27 mouse cellular contexts compared by ENCODE assay signal in the genomic region with DNA sequence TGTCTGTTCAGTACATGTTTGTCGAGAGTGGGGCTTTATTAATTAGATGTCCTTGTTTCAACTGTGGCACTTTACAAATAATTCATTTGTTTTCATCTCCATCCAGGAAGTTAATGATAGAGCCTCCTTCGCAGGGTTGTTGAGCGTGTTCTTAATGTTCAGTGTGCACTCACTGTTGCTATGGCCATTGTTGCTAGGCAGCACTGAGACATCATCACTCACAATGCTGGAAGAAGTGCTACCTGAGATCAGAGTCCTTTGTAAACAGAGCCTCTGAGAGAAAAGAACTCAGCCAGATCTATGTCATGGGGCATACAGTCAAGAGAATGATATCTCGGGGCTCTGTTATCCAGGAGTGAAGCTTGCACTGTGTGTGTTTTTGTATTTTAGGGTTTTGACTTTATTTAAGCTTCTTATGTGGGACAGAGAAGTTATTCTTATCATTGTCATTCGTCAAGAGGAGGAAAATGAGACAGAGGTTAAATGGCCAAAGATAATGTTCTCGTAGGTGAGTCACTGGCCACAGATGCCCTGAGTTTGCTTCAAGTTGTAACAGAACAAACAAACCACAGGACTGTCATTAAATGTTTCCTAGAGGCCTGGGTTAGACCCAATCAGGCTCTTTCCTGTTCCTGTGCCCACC. TPM values are rescaled to one million over a fixed set of nuclear protein-coding genes. Genes with fewer than 3 reads are reported as not detected.
DNase-seq lines count a peak whose midpoint lies in the region; ATAC-seq and TF ChIP-seq lines count a peak whose summit lies in the region.
"Had no signal": no experiment of that assay in that cellular context is flagged by ENCODE, and none has a peak within 500 bp of the region (broad histone marks: within the 10 kb centered on the region; RNA-seq: fewer than 3 reads in every experiment).

No protein-coding gene starts in this region.

- DNase-seq in embryonic facial prominence, embryonic 14.5 days (ENCODE audit: low spot score), result no peak
- DNase-seq in embryonic facial prominence, embryonic 10.5 days (ENCODE audit: low spot score), result no peak
- no peak for DNase-seq in hindbrain, embryonic 11.5 days (ENCODE audit: low spot score)
- DNase-seq in 3T3-L1 (ENCODE audit: low read depth, low spot score), result peak; percentile 68
- DNase-seq in hindbrain, postnatal 0 days (ENCODE audit: low spot score), result peak; percentile 32
- DNase-seq in cerebellum, adult 8-10 months, result no peak
- no peak for DNase-seq in left cerebral cortex, postnatal 10 days (ENCODE audit: extremely low spot score in 1 of 2, low spot score in 2 of 2)
- DNase-seq: adrenal gland, postnatal 10 days; cerebellum, adult 9-10 months; gastrocnemius, adult 2 months; heart, adult 18-20 months; kidney, adult 2 months; kidney, postnatal 36 days; layer of hippocampus, adult 9-11 months; liver, embryonic 13.5 days; right cerebral cortex, adult 18-20 months; spleen, adult 18-20 months; thymus, postnatal 14 days had no signal

- TF ChIP-seq CTCF in hindbrain, postnatal 0 days (IDR thresholded peaks at IDR 0.05; ENCODE audit: low read depth), result no peak

- WGBS in embryonic facial prominence, embryonic 14.5 days, result 74% methylated on average over 6 of the region's 6 CpGs
- 80% methylated on average over 6 of the region's 6 CpGs for WGBS in embryonic facial prominence, embryonic 10.5 days
- 51% methylated on average over 6 of the region's 6 CpGs for WGBS in hindbrain, embryonic 15.5 days
- WGBS in hindbrain, embryonic 11.5 days, result 76% methylated on average over 6 of the region's 6 CpGs
- 60% methylated on average over 6 of the region's 6 CpGs for WGBS in hindbrain, postnatal 0 days

- H3K4me3 ChIP-seq in embryonic facial prominence, embryonic 14.5 days (ENCODE audit: low read depth, low read length), result no peak overlapping the region
- no peak overlapping the region for H3K4me3 ChIP-seq in embryonic facial prominence, embryonic 10.5 days
- no peak overlapping the region for H3K4me3 ChIP-seq in hindbrain, embryonic 15.5 days
- no peak overlapping the region for H3K4me3 ChIP-seq in hindbrain, embryonic 11.5 days (ENCODE audit: low read depth, low read length)
- no peak overlapping the region for H3K4me3 ChIP-seq in hindbrain, postnatal 0 days (ENCODE audit: low read length)
- H3K4me3 ChIP-seq: embryonic facial prominence, embryonic 13.5 days; forebrain, embryonic 10.5 days; gastrocnemius, adult 2 months; heart, embryonic 15.5 days; limb, embryonic 12.5 days; liver, embryonic 13.5 days; lung, embryonic 15.5 days; megakaryocyte, embryonic 14.5 days; stomach, embryonic 15.5 days had no signal

- ATAC-seq in embryonic facial prominence, embryonic 14.5 days (ENCODE audit: low read depth), result peak; percentile 10; the same call in 1 of the 2 replicates
- ATAC-seq in hindbrain, embryonic 15.5 days (ENCODE audit: low FRiP score, low read depth), result peak; percentile 57; the same call in 1 of the 2 replicates
- no peak for ATAC-seq in hindbrain, embryonic 11.5 days (ENCODE audit: low FRiP score)
- ATAC-seq in hindbrain, postnatal 0 days, result 0 out of 2 replicates have a peak, but pooled peaks have one; percentile 44

- intact Hi-C loops in left cerebral cortex, postnatal 10 days (cut with DNase I), result loop anchor here (2.0 to 10.0 kb wide), 3 partner anchors 47 to 429 kb away; partner anchors contain the start of gene Acad9

- H3K27ac ChIP-seq in embryonic facial prominence, embryonic 14.5 days (replicated peaks; ENCODE audit: low read depth, low read length), result no peak overlapping the region
- no peak overlapping the region for H3K27ac ChIP-seq in embryonic facial prominence, embryonic 10.5 days (replicated peaks)
- no peak overlapping the region for H3K27ac ChIP-seq in hindbrain, embryonic 15.5 days (replicated peaks)
- H3K27ac ChIP-seq in hindbrain, embryonic 11.5 days (ENCODE audit: low read depth, low read length), result no peak overlapping the region
- H3K27ac ChIP-seq in hindbrain, postnatal 0 days, result no peak overlapping the region
- H3K27ac ChIP-seq: embryonic facial prominence, embryonic 13.5 days; forebrain, embryonic 10.5 days; gastrocnemius, adult 2 months; heart, embryonic 15.5 days; limb, embryonic 12.5 days; liver, embryonic 13.5 days; lung, embryonic 15.5 days; stomach, embryonic 15.5 days had no signal

- no peaks in the 10 kb centered on the region for H3K9me3 ChIP-seq in embryonic facial prominence, embryonic 14.5 days (ENCODE audit: control insufficient read depth, low read length)
- H3K9me3 ChIP-seq in embryonic facial prominence, embryonic 10.5 days, result no peaks in the 10 kb centered on the region
- H3K9me3 ChIP-seq in hindbrain, embryonic 15.5 days, result no peaks in the 10 kb centered on the region
- no peaks in the 10 kb centered on the region for H3K9me3 ChIP-seq in hindbrain, embryonic 11.5 days (ENCODE audit: control insufficient read depth, low read length)
- no peaks in the 10 kb centered on the region for H3K9me3 ChIP-seq in hindbrain, postnatal 0 days (ENCODE audit: low read length)
- H3K9me3 ChIP-seq: embryonic facial prominence, embryonic 13.5 days; forebrain, embryonic 10.5 days; heart, embryonic 15.5 days; limb, embryonic 12.5 days; liver, embryonic 13.5 days; lung, embryonic 15.5 days; stomach, embryonic 15.5 days had no signal

- H3K4me1 ChIP-seq in embryonic facial prominence, embryonic 14.5 days (ENCODE audit: control insufficient read depth, insufficient read depth, low read length), result peaks cover 13% of the 10 kb centered on the region; the same call in 1 of the 2 replicates
- H3K4me1 ChIP-seq in embryonic facial prominence, embryonic 10.5 days, result 0 out of 2 replicates have a peak, but pooled peaks cover 2% of the 10 kb centered on the region
- no peaks in the 10 kb centered on the region; the same call in 1 of the 2 replicates for H3K4me1 ChIP-seq in hindbrain, embryonic 15.5 days (replicated peaks)
- no peaks in the 10 kb centered on the region for H3K4me1 ChIP-seq in hindbrain, embryonic 11.5 days (replicated peaks; ENCODE audit: control insufficient read depth, insufficient read depth, low read length)
- H3K4me1 ChIP-seq in hindbrain, postnatal 0 days (ENCODE audit: insufficient read depth, low read length), result no peaks in the 10 kb centered on the region
- H3K4me1 ChIP-seq: limb, embryonic 12.5 days; stomach, embryonic 15.5 days had no signal

- H3K9ac ChIP-seq in embryonic facial prominence, embryonic 14.5 days (ENCODE audit: low read depth, low read length), result no peak overlapping the region
- no peak overlapping the region for H3K9ac ChIP-seq in hindbrain, embryonic 15.5 days
- no peak overlapping the region for H3K9ac ChIP-seq in hindbrain, embryonic 11.5 days (ENCODE audit: low read depth, low read length)
- no peak overlapping the region for H3K9ac ChIP-seq in hindbrain, postnatal 0 days (replicated peaks; ENCODE audit: low read length)
- H3K9ac ChIP-seq: embryonic facial prominence, embryonic 13.5 days; heart, embryonic 15.5 days; limb, embryonic 12.5 days; liver, embryonic 13.5 days; lung, embryonic 15.5 days; stomach, embryonic 15.5 days had no signal

- H3K4me2 ChIP-seq in embryonic facial prominence, embryonic 14.5 days (ENCODE audit: low read depth, low read length), result no peak overlapping the region
- no peak overlapping the region for H3K4me2 ChIP-seq in hindbrain, embryonic 15.5 days
- no peak overlapping the region for H3K4me2 ChIP-seq in hindbrain, embryonic 11.5 days (replicated peaks; ENCODE audit: low read depth, low read length)
- no peak overlapping the region for H3K4me2 ChIP-seq in hindbrain, postnatal 0 days (ENCODE audit: low read depth, low read length)
- H3K4me2 ChIP-seq: heart, embryonic 15.5 days; limb, embryonic 12.5 days; liver, embryonic 13.5 days; lung, embryonic 15.5 days; stomach, embryonic 15.5 days had no signal

- no peaks in the 10 kb centered on the region for H3K36me3 ChIP-seq in embryonic facial prominence, embryonic 14.5 days (ENCODE audit: control insufficient read depth, insufficient read depth, low read length)
- H3K36me3 ChIP-seq in embryonic facial prominence, embryonic 10.5 days (replicated peaks), result no peaks in the 10 kb centered on the region
- H3K36me3 ChIP-seq in hindbrain, embryonic 15.5 days, result no peaks in the 10 kb centered on the region
- H3K36me3 ChIP-seq in hindbrain, embryonic 11.5 days (ENCODE audit: control insufficient read depth, insufficient read depth, low read length), result no peaks in the 10 kb centered on the region
- H3K36me3 ChIP-seq in hindbrain, postnatal 0 days (ENCODE audit: insufficient read depth, low read length), result no peaks in the 10 kb centered on the region
- H3K36me3 ChIP-seq: embryonic facial prominence, embryonic 13.5 days; forebrain, embryonic 10.5 days; heart, embryonic 15.5 days; limb, embryonic 12.5 days; liver, embryonic 13.5 days; lung, embryonic 15.5 days; stomach, embryonic 15.5 days had no signal

- no peaks in the 10 kb centered on the region for H3K27me3 ChIP-seq in embryonic facial prominence, embryonic 14.5 days (replicated peaks; ENCODE audit: control insufficient read depth, insufficient read depth, low read length)
- peaks cover 7% of the 10 kb centered on the region for H3K27me3 ChIP-seq in embryonic facial prominence, embryonic 10.5 days (replicated peaks; ENCODE audit: low read depth, poor library complexity, severe bottlenecking)
- H3K27me3 ChIP-seq in hindbrain, embryonic 15.5 days, result peaks cover 4% of the 10 kb centered on the region; the same call in 1 of the 2 replicates
- no peaks in the 10 kb centered on the region for H3K27me3 ChIP-seq in hindbrain, embryonic 11.5 days (ENCODE audit: control insufficient read depth, insufficient read depth, low read length)
- no peaks in the 10 kb centered on the region; the same call in 1 of the 2 replicates for H3K27me3 ChIP-seq in hindbrain, postnatal 0 days (ENCODE audit: insufficient read depth, low read length)
- H3K27me3 ChIP-seq: liver, embryonic 13.5 days; lung, embryonic 15.5 days; stomach, embryonic 15.5 days had no signal

RNA-seq across cellular contexts. Expression of gene 1810062G17Rik, which starts 18.0 kb away (rescaled TPM):
- 2.0 and 2.8 TPM in 2 replicates for polyA plus RNA-seq in embryonic facial prominence, embryonic 14.5 days (2014; fragmentation: Nextera tagmentation; extraction: Ambion mirVana)
- 0.39 and 0.78 TPM in 2 replicates for polyA plus RNA-seq in embryonic facial prominence, embryonic 10.5 days (2016; fragmentation: Nextera tagmentation; extraction: Ambion mirVana)
- polyA plus RNA-seq in hindbrain, embryonic 15.5 days (2015; fragmentation: Nextera tagmentation; extraction: Ambion mirVana), result 0.22 TPM in 1 of 2 replicates, not detected in the other
- polyA plus RNA-seq in hindbrain, embryonic 11.5 days (2014; fragmentation: Nextera tagmentation; extraction: Ambion mirVana), result 0.45 and 0.95 TPM in 2 replicates
- not detected in 2 replicates for total RNA-seq in hindbrain, postnatal 0 days (2014; rRNA removed)
- polyA plus RNA-seq in hindbrain, postnatal 0 days (2015; fragmentation: Nextera tagmentation; extraction: Ambion mirVana), result 0.91 and 1.1 TPM in 2 replicates
- under 1 TPM in 1 of 2 experiments, not detected in 1; 0.41 TPM for total RNA-seq in left cerebral cortex, postnatal 10 days (2021)
- total RNA-seq: gastrocnemius, adult 2 months; heart, adult 18-20 months; hematopoietic stem cell, adult 5-6 weeks had no signal

RNA-seq across cellular contexts. Expression of gene Anxa5, which starts 18.1 kb away (rescaled TPM):
- 458 and 477 TPM in 2 replicates for polyA plus RNA-seq in embryonic facial prominence, embryonic 14.5 days (2014; fragmentation: Nextera tagmentation; extraction: Ambion mirVana)
- 104 and 116 TPM in 2 replicates for polyA plus RNA-seq in embryonic facial prominence, embryonic 10.5 days (2016; fragmentation: Nextera tagmentation; extraction: Ambion mirVana)
- polyA plus RNA-seq in hindbrain, embryonic 15.5 days (2015; fragmentation: Nextera tagmentation; extraction: Ambion mirVana), result 70.3 and 88.7 TPM in 2 replicates
- polyA plus RNA-seq in hindbrain, embryonic 11.5 days (2014; fragmentation: Nextera tagmentation; extraction: Ambion mirVana), result 103 and 121 TPM in 2 replicates
- 31.8 and 33.5 TPM in 2 replicates for total RNA-seq in hindbrain, postnatal 0 days (2014; rRNA removed)
- polyA plus RNA-seq in hindbrain, postnatal 0 days (2015; fragmentation: Nextera tagmentation; extraction: Ambion mirVana), result 54.0 and 55.5 TPM in 2 replicates
- 10 to 100 TPM; 32.6 to 35.1 TPM for total RNA-seq in left cerebral cortex, postnatal 10 days (2021)

RNA-seq across cellular contexts. Expression of gene Gm11549, which starts 27.9 kb away (rescaled TPM):
- polyA plus RNA-seq in embryonic facial prominence, embryonic 14.5 days (2014; fragmentation: Nextera tagmentation; extraction: Ambion mirVana), result 0.33 and 0.73 TPM in 2 replicates
- not detected in 2 replicates for polyA plus RNA-seq in embryonic facial prominence, embryonic 10.5 days (2016; fragmentation: Nextera tagmentation; extraction: Ambion mirVana)
- polyA plus RNA-seq in hindbrain, embryonic 15.5 days (2015; fragmentation: Nextera tagmentation; extraction: Ambion mirVana), result 0.54 and 1.00 TPM in 2 replicates
- polyA plus RNA-seq in hindbrain, embryonic 11.5 days (2014; fragmentation: Nextera tagmentation; extraction: Ambion mirVana), result 0.34 and 0.70 TPM in 2 replicates
- total RNA-seq in hindbrain, postnatal 0 days (2014; rRNA removed), result 1.0 and 1.3 TPM in 2 replicates
- 0.53 and 0.62 TPM in 2 replicates for polyA plus RNA-seq in hindbrain, postnatal 0 days (2015; fragmentation: Nextera tagmentation; extraction: Ambion mirVana)
- total RNA-seq in left cerebral cortex, postnatal 10 days (2021), result 10 to 100 TPM; 15.9 to 18.8 TPM
- total RNA-seq: gastrocnemius, adult 2 months; heart, adult 18-20 months; hematopoietic stem cell, adult 5-6 weeks had no signal
- polyA plus RNA-seq: kidney, adult 2 months; liver, embryonic 13.5 days had no signal

RNA-seq across cellular contexts. Expression of gene Exosc9, which starts 58.6 kb away (rescaled TPM):
- 52.9 and 53.7 TPM in 2 replicates for polyA plus RNA-seq in embryonic facial prominence, embryonic 14.5 days (2014; fragmentation: Nextera tagmentation; extraction: Ambion mirVana)
- polyA plus RNA-seq in embryonic facial prominence, embryonic 10.5 days (2016; fragmentation: Nextera tagmentation; extraction: Ambion mirVana), result 98.2 and 102 TPM in 2 replicates
- 77.9 and 82.7 TPM in 2 replicates for polyA plus RNA-seq in hindbrain, embryonic 15.5 days (2015; fragmentation: Nextera tagmentation; extraction: Ambion mirVana)
- polyA plus RNA-seq in hindbrain, embryonic 11.5 days (2014; fragmentation: Nextera tagmentation; extraction: Ambion mirVana), result 104 and 108 TPM in 2 replicates
- total RNA-seq in hindbrain, postnatal 0 days (2014; rRNA removed), result 34.9 and 37.2 TPM in 2 replicates
- 68.2 and 70.5 TPM in 2 replicates for polyA plus RNA-seq in hindbrain, postnatal 0 days (2015; fragmentation: Nextera tagmentation; extraction: Ambion mirVana)
- 10 to 100 TPM; 49.9 to 50.6 TPM for total RNA-seq in left cerebral cortex, postnatal 10 days (2021)

Comparison
In these comparisons a context has a peak if more than half of its experiments do, and no peak if none do; other contexts are left out.
1. DNase-seq: peak in 3T3-L1 (single experiment) and hindbrain, postnatal 0 days (single experiment); none in embryonic facial prominence, embryonic 14.5 days (single experiment), embryonic facial prominence, embryonic 10.5 days (single experiment), hindbrain, embryonic 11.5 days (single experiment), cerebellum, adult 8-10 months (single experiment) and left cerebral cortex, postnatal 10 days (0 of 2).